Mouse (Mus musculus) liver (tissue): ENCODE data around the gene Olfr18.
A peak's percentile ranks its signal among the peaks of the same experiment; 100 is the strongest.
"Not testable (repeated sequence)": the region's sequence is repeated elsewhere in the genome, so short reads cannot be mapped to it uniquely, and the experiment has no call there.

Source experiments
- DNase-seq: peaks from one replicate; pipeline ENCODE4 v3.0.0-alpha.2; 2020; ENCODE audit warnings: mixed read lengths

Gene Olfr18

DNA sequence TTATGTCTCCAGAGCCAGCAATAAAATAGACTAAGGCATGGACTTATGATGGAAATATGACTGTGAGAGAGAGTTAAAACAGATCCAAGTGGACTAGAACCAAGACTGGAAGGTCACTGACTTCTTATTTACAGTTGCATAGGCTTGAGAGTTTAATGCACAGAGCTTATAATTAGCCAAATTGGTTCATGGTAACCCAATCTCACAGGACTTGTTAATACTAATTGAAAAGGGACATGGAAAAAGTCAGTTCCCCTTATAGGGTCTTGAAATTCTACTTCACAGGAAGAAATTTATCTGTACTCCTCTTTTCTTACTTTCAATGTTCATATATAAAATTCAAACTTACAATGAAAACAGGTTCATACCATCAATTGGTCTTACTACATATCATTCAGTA lies at the start of gene Olfr18:
TSS of gene Olfr18 (minus strand) at position 101 of the 400 bp plus-strand sequence.
- DNase-seq = no peak

DNA sequence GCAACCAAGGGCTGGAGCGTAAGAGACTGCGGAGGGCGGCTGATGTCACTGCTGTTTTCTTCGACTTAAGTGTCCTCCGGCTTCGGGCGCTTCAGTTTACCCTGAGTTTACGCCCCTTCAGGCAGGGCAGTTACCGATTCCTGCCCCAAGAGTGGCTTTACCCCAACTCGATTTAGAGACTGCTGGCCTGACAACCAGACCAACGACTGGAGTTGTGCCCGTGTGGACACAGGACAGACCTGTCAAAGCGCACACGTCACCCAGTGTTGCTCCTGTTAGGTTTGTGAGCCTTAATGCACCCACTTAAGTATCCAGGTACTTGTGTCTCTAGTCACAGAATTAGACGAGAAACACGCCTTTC lies 49.4 kb upstream of the Olfr18 start:
- no peak for DNase-seq

DNA sequence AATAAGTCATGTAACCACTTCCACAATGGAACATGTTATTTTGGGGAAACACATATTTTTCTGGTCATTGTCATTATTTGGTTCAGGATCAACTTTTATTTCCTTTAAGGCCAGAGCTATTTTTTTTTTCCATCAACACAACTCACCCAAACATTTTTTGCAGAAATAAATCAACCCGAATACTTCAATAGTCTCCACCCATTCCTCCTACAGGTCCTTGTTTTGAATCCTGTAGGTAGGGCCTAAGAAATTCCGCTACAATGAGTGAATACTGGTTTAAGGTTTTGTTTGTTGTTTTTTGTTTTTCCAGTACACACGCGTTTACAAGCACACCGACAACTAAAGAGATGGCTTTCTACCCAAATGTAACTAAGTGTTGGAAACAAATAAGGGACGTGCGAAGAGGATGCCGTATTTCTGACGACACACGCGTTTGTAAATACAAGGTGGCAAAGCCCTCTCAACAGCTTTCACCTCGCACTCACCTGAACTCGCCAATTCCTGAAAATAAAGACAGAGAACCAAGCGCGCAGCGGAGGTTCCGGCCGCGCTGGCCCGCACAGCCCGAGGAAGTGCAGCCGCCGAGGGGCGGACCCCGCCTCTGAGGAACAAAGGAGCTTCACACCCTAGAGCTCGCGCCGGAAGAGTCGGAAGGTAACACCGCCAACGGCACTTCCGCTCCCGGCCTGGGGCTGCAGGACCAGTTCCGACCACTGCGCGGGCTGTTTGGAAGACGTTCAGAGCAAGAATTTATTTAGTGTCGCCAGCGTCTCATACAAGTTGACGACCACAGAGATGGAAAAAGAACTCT lies 48.8 kb upstream of the Olfr18 start, which contains the start of gene Zfp560:
TSS of gene Zfp560 (minus strand) at position 646 of the 811 bp plus-strand sequence.
- DNase-seq = peak; percentile 91

DNA sequence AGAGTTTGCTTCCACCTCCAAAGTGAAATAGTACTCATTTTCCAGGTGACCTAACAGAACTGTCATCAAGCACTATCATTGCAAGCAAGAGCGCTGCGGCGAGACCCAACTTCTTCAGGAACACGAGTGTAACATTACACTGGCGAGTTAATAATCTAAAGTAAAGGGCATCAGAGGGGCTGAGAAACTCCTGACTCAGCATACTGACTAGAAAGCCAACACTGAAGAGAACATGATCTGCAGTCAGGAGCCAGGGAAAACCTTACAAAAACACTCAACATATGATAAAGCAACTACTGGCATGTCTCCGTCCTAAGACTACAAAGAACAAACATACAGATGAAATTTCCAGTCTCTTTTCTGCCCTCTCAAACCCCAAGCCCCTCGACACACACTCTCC lies 47.8 kb upstream of the Olfr18 start:
- no peak for DNase-seq

DNA sequence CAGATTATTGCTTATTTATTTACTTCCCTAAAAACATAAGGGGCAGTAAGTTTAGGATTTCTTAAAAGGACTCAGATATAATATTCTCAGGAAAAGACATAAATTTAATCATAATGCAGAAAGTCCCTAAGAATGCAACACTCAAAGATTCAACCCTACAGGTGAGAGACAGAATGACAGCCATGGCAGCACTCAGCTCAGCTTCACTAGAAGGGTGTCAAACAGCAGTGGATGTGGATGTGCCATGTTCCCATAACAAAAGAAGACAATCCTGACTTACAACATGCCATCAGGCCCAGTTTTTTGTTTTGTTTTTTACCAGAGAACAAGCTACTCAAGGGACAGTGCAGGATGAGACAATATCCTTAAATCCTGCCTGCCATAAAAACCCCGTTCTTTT lies 38.8 kb upstream of the Olfr18 start:
- DNase-seq = no peak

DNA sequence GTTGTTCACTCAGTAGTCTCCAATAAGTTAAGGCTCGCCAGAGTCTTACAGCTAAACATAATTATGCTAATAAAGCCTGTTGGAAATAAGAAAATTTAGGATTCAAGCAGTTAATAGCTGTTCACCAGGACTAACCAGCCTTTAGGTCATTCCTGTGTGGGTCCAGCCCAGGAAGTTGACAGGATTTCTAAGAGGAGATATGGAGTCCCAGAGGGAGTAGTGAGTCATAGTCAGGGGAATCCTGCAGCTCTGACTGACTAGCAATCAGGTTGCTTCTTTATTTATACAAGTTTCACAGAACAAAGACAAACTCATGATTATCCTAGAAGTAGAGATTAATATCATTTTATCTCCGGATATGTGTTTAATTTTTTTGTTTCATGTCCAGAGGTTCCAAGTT lies 31.4 kb upstream of the Olfr18 start:
- no peak for DNase-seq

DNA sequence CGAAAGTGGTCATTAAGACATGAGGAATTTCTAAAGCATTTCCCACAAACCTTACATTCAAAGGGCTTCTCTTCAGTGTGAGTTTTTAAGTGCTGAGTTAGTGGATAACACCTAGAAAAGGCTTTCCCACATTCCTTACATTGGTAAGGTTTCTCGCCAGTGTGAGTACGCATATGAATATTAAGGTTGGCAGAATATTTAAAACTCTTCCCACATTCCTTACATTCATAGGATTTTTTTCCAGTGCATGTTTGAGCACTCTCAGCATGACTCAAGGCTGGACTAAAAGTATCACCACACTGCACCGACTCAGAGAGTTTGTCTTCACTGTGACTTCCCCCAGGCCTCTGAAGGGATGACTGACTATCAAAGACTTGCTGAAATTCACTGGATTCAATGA lies 12.6 kb upstream of the Olfr18 start:
- DNase-seq = no peak

DNA sequence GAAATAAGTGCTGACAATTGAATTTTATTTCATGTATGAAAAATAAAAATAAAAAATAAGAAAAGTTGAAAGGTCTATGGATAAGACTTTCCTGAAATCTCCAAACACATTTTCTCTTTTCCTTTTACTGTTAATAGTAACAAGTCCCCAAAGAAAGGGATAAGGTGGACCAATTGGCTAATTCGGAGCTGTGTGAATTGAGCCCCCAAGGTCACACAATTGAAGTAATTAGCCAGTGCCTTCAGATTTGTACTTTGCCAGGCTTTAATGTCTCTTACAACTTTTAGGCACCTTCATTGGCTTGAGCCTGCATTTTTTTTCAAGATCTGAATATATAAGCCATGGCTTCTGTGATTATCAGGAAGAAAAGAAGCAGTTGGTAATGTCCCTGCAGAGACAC lies 37.7 kb downstream of the Olfr18 start, which contains the start of gene Olfr873:
TSS of gene Olfr873 (plus strand) at position 301 of the 400 bp plus-strand sequence.
- DNase-seq = no peak

DNA sequence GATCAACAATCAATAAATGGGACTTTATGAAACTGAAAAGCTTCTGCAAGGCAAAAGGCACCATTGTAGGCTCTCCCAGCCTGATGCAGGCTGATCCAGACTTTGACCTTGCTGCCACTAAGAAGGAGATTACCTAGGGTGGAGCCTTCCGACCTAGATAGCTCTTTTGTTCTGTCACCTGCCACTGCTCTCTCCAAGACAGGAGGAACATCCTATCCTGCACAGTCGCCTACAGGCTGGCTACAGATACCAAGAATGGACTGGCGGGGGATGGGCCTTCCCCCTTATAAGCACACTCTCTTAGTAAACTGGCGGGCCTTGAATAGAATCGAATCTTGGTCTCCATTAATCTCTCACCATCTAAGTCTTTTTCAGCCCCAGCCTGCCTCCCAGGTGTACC lies 40.3 kb downstream of the Olfr18 start:
- not testable (repeated sequence) for DNase-seq

DNA sequence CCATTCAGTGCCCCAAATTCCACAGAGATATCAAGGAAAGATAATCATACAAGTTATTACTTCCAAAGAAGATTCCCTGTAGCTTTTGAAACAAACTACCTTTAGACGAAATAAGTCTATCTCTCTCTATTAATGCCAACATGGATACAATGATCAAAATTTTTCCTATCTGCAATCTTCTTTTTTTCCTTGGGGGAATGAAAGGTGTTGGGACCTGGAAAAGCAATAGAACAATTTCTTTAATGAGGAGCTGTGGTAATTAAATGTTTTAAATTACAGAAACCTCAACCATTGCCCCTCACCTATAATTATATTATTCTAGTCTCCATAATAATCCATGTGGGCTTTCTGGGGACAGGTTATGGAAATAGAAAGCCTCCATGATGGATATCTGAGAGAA lies 53.8 kb downstream of the Olfr18 start, which contains the start of gene Olfr39:
TSS of gene Olfr39 (plus strand) at position 301 of the 400 bp plus-strand sequence.
- no peak for DNase-seq
